Mouse (Mus musculus) liver, adult 2 months (tissue): ENCODE results near the gene Fbn1. TPM values are rescaled to one million over a fixed set of nuclear protein-coding genes. Genes with fewer than 3 reads are reported as not detected.

Experiments used
- DNase-seq: peaks from one replicate; pipeline ENCODE4 v3.0.0-alpha.2; 2011; ENCODE audit warnings: low read depth, low spot score; ENCODE audit errors: extremely low read depth
- H3K27ac ChIP-seq: fragments of 200-500 bp; replicated peaks from 2 replicates; pipeline ENCODE4 v1.5.1; 2012; ENCODE audit warnings: low read depth, mild to moderate bottlenecking, control low read depth, inconsistent platforms, low read length; ENCODE audit not compliant: insufficient read depth
- H3K27me3 ChIP-seq: fragments of 200-500 bp; 2 replicates; pipeline ENCODE4 v1.6.1; 2012; ENCODE audit warnings: mild to moderate bottlenecking, moderate library complexity, low read length, inconsistent platforms; ENCODE audit not compliant: control insufficient read depth, insufficient read depth
- H3K36me3 ChIP-seq: fragments of 200-500 bp; 2 replicates; pipeline ENCODE4 v1.6.1; 2012; ENCODE audit warnings: low read length, inconsistent platforms; ENCODE audit not compliant: control insufficient read depth, insufficient read depth
- H3K4me1 ChIP-seq: fragments of 200-500 bp; 2 replicates; pipeline ENCODE4 v1.6.1; 2011; ENCODE audit warnings: low read length; ENCODE audit not compliant: control insufficient read depth, insufficient read depth
- H3K4me3 ChIP-seq: fragments of 200-500 bp; 2 replicates; pipeline ENCODE4 v1.5.1; 2011; ENCODE audit warnings: low read depth, mild to moderate bottlenecking, control low read depth, low read length, moderate library complexity; ENCODE audit not compliant: insufficient read depth
- H3K79me2 ChIP-seq: fragments of 200-500 bp; 2 replicates; pipeline ENCODE4 v1.6.1; 2012; ENCODE audit warnings: inconsistent platforms, mild to moderate bottlenecking, low read length, moderate library complexity; ENCODE audit not compliant: control insufficient read depth, insufficient read depth
- H3K9ac ChIP-seq: fragments of 200-500 bp; 2 replicates; pipeline ENCODE4 v1.6.1; 2012; ENCODE audit warnings: low read depth, mild to moderate bottlenecking, control low read depth, inconsistent platforms, low read length
- CTCF ChIP-seq: fragments of 200-500 bp; IDR thresholded peaks from 2 replicates; pipeline ENCODE4 v1.5.1; 2011; ENCODE audit warnings: low read depth, low read length, control low read depth
- POLR2A ChIP-seq: fragments of 200-500 bp; IDR thresholded peaks from 2 replicates; pipeline ENCODE4 v1.6.1; 2011; ENCODE audit warnings: low read length, control low read depth; ENCODE audit not compliant: insufficient read depth; ENCODE audit errors: extremely low read depth
- WGBS: fragments of 180-500 bp; shearing (Covaris S2); methylation state at CpG from one replicate; pipeline ENCODE4 v1.1.7; 2018; 5-methylcytosine and 5-hydroxymethylcytosine counted together
- polyA plus RNA-seq: library from polyadenylated mRNA; depleted of rRNA; stranded (reverse); fragments of >200 nt; gene quantifications from 2 replicates; pipeline ENCODE4 v1.2.3, GENCODE M21; 2012
- total RNA-seq: library from RNA; depleted of rRNA; stranded (reverse); fragments of >200 nt; gene quantifications from 2 replicates; pipeline ENCODE4 v1.2.3, GENCODE M21; 2014

Gene Fbn1
- total and polyA plus RNA-seq, 2 experiments: 0.84 to 2.6 TPM

DNA sequence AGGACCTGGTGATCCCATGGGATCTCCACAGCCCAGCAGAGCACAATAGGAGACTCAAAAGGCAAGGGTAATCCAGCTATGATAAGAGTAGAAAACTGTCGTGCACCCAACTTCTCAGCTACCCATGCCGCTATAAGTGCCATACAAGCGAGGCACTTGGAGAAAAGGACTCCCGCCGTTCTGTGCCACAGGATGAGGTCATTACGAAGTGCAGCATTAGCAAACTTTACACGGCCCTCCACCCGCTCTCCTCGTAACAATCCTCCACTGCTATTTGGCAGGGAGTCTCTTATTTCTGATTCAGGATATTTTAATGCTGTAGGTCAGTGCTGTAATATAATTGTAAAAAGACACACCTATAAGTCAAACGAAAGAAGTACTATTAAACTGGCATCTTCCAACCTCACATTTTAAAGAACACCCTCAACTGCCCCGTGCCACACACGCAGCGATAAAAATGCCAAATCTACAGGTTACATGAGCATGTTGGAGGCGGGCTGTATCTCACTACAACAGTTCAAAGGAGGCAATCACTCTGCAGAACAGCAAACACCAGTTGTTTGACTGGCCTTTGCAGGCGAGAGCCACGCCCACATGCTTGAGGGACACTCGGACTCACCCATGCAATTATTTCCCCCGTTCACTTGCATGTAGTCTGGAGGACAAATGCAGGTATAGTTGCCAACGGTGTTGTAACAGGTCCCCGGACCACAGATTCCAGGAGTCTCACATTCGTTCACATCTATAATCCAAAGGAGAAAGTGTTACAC, 165.4 kb downstream of the Fbn1 start:
- Histone ChIP-seq H3K9ac (no peak overlapping the region), H3K4me1 (no peaks in the 10 kb centered on the region), H3K27ac (no peak overlapping the region), H3K27me3 (no peaks in the 10 kb centered on the region), H3K79me2 (no peaks in the 10 kb centered on the region), H3K36me3 (no peaks in the 10 kb centered on the region), H3K4me3 (no peak overlapping the region)
- DNase-seq: no peak
- TF ChIP-seq CTCF (no peak), POLR2A (no peak)
- 85% methylated on average over 21 of the region's 21 CpGs for WGBS

DNA sequence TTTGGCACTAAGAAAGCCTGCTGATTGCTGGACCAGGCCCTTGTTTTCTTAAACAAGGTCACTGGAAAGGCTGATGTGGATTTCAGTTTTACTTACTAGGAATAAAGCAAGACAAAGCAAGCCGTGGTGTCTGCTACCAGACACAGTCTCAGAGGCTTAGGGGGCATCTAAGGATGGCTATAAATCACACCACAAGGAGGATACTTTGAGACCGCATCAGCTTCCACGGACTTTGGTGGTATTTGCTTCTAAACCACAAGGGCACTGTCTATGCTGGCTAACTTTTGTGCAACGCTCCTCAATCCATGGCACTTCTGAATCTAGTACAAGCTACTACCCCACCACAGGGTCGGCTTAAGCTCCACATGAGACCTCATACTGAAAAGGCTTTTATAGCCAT, 167.4 kb downstream of the Fbn1 start:
- Histone ChIP-seq H3K36me3 (no peaks in the 10 kb centered on the region), H3K9ac (no peak overlapping the region), H3K27ac (no peak overlapping the region), H3K4me3 (no peak overlapping the region), H3K4me1 (no peaks in the 10 kb centered on the region), H3K79me2 (no peaks in the 10 kb centered on the region), H3K27me3 (no peaks in the 10 kb centered on the region)
- no peak for TF ChIP-seq CTCF
- no peak for TF ChIP-seq POLR2A
- DNase-seq: no peak
- WGBS: 88% methylated on average over 5 of the region's 5 CpGs

DNA sequence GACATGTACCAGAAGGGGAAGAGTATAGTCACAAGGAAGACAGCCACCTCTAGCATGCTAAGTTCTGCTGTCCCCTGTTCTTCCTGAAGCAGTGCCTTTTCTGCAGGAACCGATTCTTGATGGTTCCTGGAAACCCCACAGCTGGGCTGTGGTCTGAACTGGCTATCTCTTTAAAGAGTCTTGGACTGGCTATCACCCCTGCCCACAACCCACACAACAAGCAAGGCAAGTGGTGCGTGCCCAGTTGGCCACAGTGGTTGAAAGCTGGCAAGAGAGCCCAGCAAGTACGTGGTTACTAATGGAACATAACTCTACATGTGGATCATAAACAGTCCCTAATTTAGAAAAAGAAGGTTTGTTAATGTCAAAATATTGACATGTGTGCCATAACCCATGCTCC, 170.6 kb downstream of the Fbn1 start:
- Histone ChIP-seq H3K27me3 (no peaks in the 10 kb centered on the region), H3K36me3 (no peaks in the 10 kb centered on the region), H3K4me3 (no peak overlapping the region), H3K27ac (no peak overlapping the region), H3K79me2 (no peaks in the 10 kb centered on the region), H3K9ac (no peak overlapping the region), H3K4me1 (no peaks in the 10 kb centered on the region)
- TF ChIP-seq POLR2A (no peak), CTCF (no peak)
- 85% methylated on average over 3 of the region's 3 CpGs for WGBS
- DNase-seq: no peak

DNA sequence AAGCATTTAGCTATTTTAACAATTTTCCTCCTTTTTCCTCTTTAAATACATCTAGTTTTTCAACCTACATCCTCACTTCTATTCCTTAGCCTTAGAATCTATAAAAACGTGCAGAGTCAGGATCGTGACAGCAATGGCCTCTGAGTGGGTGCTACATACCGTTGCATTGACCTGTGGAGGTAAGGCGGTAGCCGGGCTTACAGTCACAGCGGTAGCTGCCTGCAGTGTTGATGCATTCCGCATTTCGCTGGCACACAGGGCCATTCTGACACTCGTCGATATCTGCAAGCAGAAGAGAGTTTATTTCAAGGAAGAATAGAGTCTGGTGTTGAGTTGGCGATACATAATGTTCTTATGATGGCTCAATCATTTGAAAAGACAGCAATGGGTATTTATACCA, 172.6 kb downstream of the Fbn1 start:
- Histone ChIP-seq H3K9ac (no peak overlapping the region), H3K27me3 (no peaks in the 10 kb centered on the region), H3K4me3 (no peak overlapping the region), H3K79me2 (no peaks in the 10 kb centered on the region), H3K27ac (no peak overlapping the region), H3K4me1 (no peaks in the 10 kb centered on the region), H3K36me3 (no peaks in the 10 kb centered on the region)
- DNase-seq: no peak
- WGBS: 95% methylated on average over 11 of the region's 11 CpGs
- TF ChIP-seq POLR2A (no peak), CTCF (no peak)

DNA sequence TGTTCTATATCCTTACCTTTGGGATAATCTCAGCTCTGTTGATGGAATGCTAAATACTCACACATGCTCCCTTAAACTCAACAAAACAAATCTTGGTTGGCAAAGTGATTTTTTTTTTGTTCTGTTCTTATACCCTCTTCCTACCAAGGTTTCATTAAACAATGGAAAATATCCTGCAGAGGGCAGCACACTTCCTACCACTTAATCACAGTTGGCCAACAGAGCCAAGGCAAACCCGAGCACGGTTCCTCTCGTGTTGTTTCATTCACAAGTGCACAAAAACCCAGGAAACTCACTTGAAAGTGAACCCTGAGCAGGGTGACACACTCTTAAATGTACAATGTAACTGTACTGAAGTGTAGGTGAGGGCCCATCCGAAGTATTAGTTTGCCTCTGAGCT, 173.6 kb downstream of the Fbn1 start:
- no peaks in the 10 kb centered on the region for H3K79me2 ChIP-seq
- no peak for DNase-seq
- no peak overlapping the region for H3K9ac ChIP-seq
- no peak overlapping the region for H3K27ac ChIP-seq
- H3K27me3 ChIP-seq: no peaks in the 10 kb centered on the region
- no peaks in the 10 kb centered on the region for H3K36me3 ChIP-seq
- TF ChIP-seq CTCF: no peak
- H3K4me1 ChIP-seq: no peaks in the 10 kb centered on the region
- H3K4me3 ChIP-seq: no peak overlapping the region
- WGBS: 55% methylated on average over 4 of the region's 4 CpGs

DNA sequence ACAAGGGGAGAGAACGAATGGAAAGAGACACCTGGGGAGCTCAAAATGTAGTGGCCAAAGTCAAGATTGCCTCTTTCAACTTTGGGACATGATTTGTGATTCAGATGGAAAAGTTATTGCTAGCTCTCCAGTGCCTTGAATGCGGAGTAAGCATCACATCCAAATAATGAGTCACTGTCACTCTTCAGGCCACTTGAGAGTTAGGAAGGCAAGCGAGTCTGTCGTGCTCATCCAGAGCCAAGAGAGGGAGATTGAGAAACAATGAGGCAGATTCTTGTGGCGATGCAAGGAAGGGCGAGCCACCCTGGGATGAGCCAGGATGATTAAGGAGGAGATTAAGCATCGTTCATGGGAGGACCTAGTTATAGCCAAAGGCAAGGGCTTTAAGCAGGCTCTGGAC, 176.2 kb downstream of the Fbn1 start:
- H3K27me3 ChIP-seq: no peaks in the 10 kb centered on the region
- no peak for DNase-seq
- H3K4me3 ChIP-seq: no peak overlapping the region
- H3K79me2 ChIP-seq: no peaks in the 10 kb centered on the region
- H3K36me3 ChIP-seq: no peaks in the 10 kb centered on the region
- WGBS: 87% methylated on average over 7 of the region's 7 CpGs
- no peak overlapping the region for H3K27ac ChIP-seq
- H3K9ac ChIP-seq: no peak overlapping the region
- no peaks in the 10 kb centered on the region for H3K4me1 ChIP-seq
- TF ChIP-seq POLR2A: no peak
- no peak for TF ChIP-seq CTCF
